8 mouse cellular contexts compared by ENCODE assay signal in the genomic region with DNA sequence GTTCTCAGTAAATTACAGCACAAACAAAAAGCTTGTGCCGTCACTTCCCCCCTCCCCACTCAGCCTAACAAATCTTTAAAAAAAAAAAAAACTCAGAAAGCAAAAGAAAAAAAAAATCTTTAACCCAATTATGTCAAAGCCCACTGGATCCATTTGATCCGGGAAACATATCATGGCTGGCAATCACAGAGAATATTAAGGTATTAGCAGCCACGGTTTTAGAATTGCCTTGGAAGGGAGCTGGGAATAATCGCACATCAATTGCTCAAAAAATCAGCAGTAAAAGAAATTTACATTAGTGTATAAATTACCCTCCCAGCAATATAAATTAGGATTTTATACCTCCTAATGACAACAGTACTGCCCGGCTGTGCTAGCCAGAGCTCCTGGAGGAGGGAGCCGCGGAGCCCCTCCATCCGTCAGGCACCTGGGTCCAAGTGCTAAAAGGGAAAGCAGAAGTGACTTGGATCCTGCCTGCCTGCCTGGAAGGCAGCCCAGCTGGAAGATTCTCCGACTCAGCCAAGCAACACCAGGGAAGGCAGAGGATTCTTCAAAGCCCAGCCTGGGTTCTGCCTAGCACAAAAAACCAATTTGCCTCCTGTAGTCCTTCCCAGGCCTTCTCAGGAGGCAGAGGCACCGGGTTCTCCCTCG.
DNase-seq lines count a peak whose midpoint lies in the region; TF ChIP-seq lines count a peak whose summit lies in the region.

No protein-coding gene starts in this region.

- H3K27ac ChIP-seq in limb, embryonic 10.5 days = peak overlapping the region; percentile 32

- peaks cover 7% of the 10 kb centered on the region; the same call in 1 of the 2 replicates for H3K4me1 ChIP-seq in limb, embryonic 10.5 days
- H3K4me1 ChIP-seq in lung, adult 2 months (ENCODE audit: control insufficient read depth, insufficient read depth, low read length) = no peaks in the 10 kb centered on the region

- WGBS in limb, embryonic 10.5 days = 58% methylated on average over 11 of the region's 11 CpGs
- 47% methylated on average over 11 of the region's 11 CpGs for WGBS in lung, adult 2 months

- no peaks in the 10 kb centered on the region for H3K9me3 ChIP-seq in limb, embryonic 10.5 days (replicated peaks)

- TF ChIP-seq CTCF in lung, adult 2 months (IDR thresholded peaks at IDR 0.05; ENCODE audit: insufficient read depth, low read length) = no peak

- no peak for TF ChIP-seq POLR2A in lung, adult 2 months (IDR thresholded peaks at IDR 0.05; ENCODE audit: borderline replicate concordance, extremely low read depth, low read depth, low read length)

- no peaks in the 10 kb centered on the region for H3K27me3 ChIP-seq in limb, embryonic 10.5 days (ENCODE audit: low read depth, poor library complexity, severe bottlenecking)

- no peaks in the 10 kb centered on the region for H3K36me3 ChIP-seq in limb, embryonic 10.5 days

- no peak overlapping the region for H3K4me3 ChIP-seq in limb, embryonic 10.5 days
- H3K4me3 ChIP-seq in lung, adult 2 months (replicated peaks; ENCODE audit: extremely low read depth, low read depth, low read length) = no peak overlapping the region

- peak; percentile 10 for DNase-seq in heart, postnatal 4 days
- DNase-seq in heart, adult 8-10 months (ENCODE audit: low spot score) = no peak
- peak; percentile 14 for DNase-seq in ES-CJ7 (ENCODE audit: low read depth, low spot score)
- DNase-seq in cerebellum, postnatal 14 days = peak; percentile 73 to 85
- DNase-seq in limb, embryonic 10.5 days (ENCODE audit: low spot score) = no peak
- DNase-seq in urinary bladder, postnatal 10 days (ENCODE audit: low spot score) = no peak
- no peak for DNase-seq in MN1 (ENCODE audit: low spot score)
- no peak for DNase-seq in lung, adult 2 months

Comparison
In these comparisons a context has a peak if more than half of its experiments do, and no peak if none do; other contexts are left out.
1. DNase-seq: peak in heart, postnatal 4 days (single experiment), ES-CJ7 (single experiment) and cerebellum, postnatal 14 days (2 of 2); none in heart, adult 8-10 months (single experiment), limb, embryonic 10.5 days (single experiment), urinary bladder, postnatal 10 days (single experiment), MN1 (single experiment) and lung, adult 2 months (single experiment).